Mouse (Mus musculus) intestine, embryonic 16.5 days (tissue): ENCODE results near the gene 1700018B08Rik. TPM values are rescaled to one million over a fixed set of nuclear protein-coding genes. Genes with fewer than 3 reads are reported as not detected.

ENCODE experiments used
- ATAC-seq: fragments of 200-750 bp; cut with Nextera tagmentation; 2 replicates; pipeline ENCODE4 v1.8.0; 2017; ENCODE audit warnings: moderate TSS enrichment, moderate library complexity
- H3K27ac ChIP-seq: fragments of 300-500 bp; sonication (generic); 2 replicates; pipeline ENCODE4 v1.5.1; 2014; ENCODE audit warnings: mild to moderate bottlenecking, low read length
- H3K27me3 ChIP-seq: fragments of 300-500 bp; sonication (generic); replicated peaks from 2 replicates; pipeline ENCODE4 v1.6.1; 2014; ENCODE audit warnings: low read length, control low read depth, mixed read lengths; ENCODE audit not compliant: control insufficient read depth, insufficient read depth
- H3K36me3 ChIP-seq: fragments of 300-500 bp; sonication (generic); 2 replicates; pipeline ENCODE4 v1.6.1; 2014; ENCODE audit warnings: low read length, control low read depth; ENCODE audit not compliant: control insufficient read depth, insufficient read depth
- H3K4me1 ChIP-seq: fragments of 300-500 bp; sonication (generic); 2 replicates; pipeline ENCODE4 v1.6.1; 2014; ENCODE audit warnings: low read length, control low read depth, mixed read lengths; ENCODE audit not compliant: control insufficient read depth, insufficient read depth
- H3K4me2 ChIP-seq: fragments of 300-500 bp; sonication (generic); 2 replicates; pipeline ENCODE4 v1.6.1; 2014; ENCODE audit warnings: low read depth, low read length, control low read depth
- H3K4me3 ChIP-seq: fragments of 300-500 bp; sonication (generic); 2 replicates; pipeline ENCODE4 v1.5.1; 2014; ENCODE audit warnings: mild to moderate bottlenecking, low read length
- H3K9ac ChIP-seq: fragments of 300-500 bp; sonication (generic); 2 replicates; pipeline ENCODE4 v1.6.1; 2014; ENCODE audit warnings: low read depth, low read length
- H3K9me3 ChIP-seq: fragments of 300-500 bp; sonication (generic); 2 replicates; pipeline ENCODE4 v1.6.1; 2016; ENCODE audit warnings: low read length, control low read depth; ENCODE audit not compliant: control insufficient read depth
- WGBS: fragments of 180-500 bp; shearing (Covaris S2); extraction: QIAGEN DNeasy Blood & Tissue Kit; methylation state at CpG from one replicate; pipeline ENCODE4 v1.1.7; 2014; 5-methylcytosine and 5-hydroxymethylcytosine counted together
- polyA plus RNA-seq: library from polyadenylated mRNA; unstranded; fragments of >200 nt; fragmentation: Nextera tagmentation; extraction: Ambion mirVana; gene quantifications from 2 replicates; pipeline ENCODE4 v1.2.1, GENCODE M21; 2015

1700018B08Rik gene
- polyA plus RNA-seq, 1 experiment from 2014 or later, result not detected

DNA sequence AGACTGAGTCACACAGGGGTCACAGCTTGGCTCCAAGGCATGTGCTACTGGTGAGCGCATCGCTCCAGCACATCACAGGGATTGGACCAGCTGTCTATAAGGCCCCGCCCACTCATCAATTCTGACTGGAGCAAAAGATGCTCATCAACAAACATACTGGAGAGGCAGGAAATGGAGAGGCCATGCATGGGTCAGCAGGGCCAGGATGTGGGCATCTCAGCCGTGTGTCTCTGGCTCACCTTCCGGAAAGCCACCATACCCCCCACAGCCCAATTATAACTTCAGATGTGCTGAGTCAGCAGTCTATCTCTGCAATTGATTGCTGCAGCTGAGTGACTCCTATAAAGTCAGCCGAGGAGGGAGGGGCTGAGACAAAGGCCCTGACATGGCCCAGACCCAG is 24.2 kb upstream of the 1700018B08Rik start:
- H3K4me2 ChIP-seq, result no peak overlapping the region
- H3K4me1 ChIP-seq, result peaks cover 8% of the 10 kb centered on the region
- no peaks in the 10 kb centered on the region for H3K9me3 ChIP-seq
- ATAC-seq, result no peak
- no peak overlapping the region for H3K9ac ChIP-seq
- no peak overlapping the region for H3K4me3 ChIP-seq
- peaks cover 4% of the 10 kb centered on the region; the same call in 1 of the 2 replicates for H3K36me3 ChIP-seq
- 65% methylated on average over 6 of the region's 6 CpGs for WGBS
- H3K27ac ChIP-seq, result no peak overlapping the region
- H3K27me3 ChIP-seq, result no peaks in the 10 kb centered on the region

DNA sequence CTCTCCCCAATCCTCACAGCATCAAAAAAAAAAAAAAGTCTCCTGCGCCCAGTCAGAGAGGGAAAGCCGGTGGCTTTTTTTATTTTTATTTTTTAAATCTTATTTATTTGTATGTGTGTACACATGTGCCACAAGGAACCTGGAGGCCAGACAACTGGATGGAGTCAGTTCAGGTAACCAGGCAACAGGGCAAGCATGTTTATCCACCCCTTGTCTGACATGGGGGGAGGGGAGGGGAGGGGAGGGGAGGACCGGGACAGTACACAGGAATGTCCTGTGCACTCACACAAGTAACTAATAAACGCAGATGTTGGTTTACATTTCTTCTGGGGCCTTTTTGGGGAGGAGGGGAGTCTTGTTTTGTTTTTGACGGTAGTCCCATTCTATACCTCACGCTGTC is 19.6 kb upstream of the 1700018B08Rik start:
- Histone ChIP-seq H3K4me2 (no peak overlapping the region), H3K9me3 (no peaks in the 10 kb centered on the region), H3K4me1 (peaks cover 10% of the 10 kb centered on the region), H3K27ac (no peak overlapping the region), H3K36me3 (peaks cover 8% of the 10 kb centered on the region; the same call in 1 of the 2 replicates), H3K4me3 (no peak overlapping the region), H3K27me3 (no peaks in the 10 kb centered on the region), H3K9ac (no peak overlapping the region)
- ATAC-seq, result no peak
- WGBS, result 60% methylated on average over 6 of the region's 6 CpGs

DNA sequence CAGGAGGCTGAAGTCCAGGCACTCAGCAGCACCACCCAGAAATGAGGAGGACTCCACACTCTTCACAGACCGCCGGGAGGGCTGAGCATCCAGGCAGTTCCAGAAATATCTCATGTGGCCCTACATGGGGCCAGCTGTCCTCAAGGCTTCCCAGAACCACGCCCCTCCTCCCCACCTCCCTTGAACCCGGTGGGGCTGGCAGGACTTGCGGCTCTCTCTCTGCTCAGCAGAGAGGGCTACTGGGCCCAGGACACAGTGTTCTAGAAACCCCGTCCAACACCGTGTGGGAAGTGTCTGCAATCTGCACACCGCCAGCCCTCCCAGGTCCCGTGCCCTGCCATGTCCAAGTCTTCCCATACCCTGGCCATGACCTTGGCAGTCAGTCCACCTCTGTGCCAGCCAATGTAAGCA is 18.8 kb upstream of the 1700018B08Rik start:
- H3K4me3 ChIP-seq, result no peak overlapping the region
- H3K27me3 ChIP-seq, result no peaks in the 10 kb centered on the region
- peaks cover 7% of the 10 kb centered on the region for H3K4me1 ChIP-seq
- no peaks in the 10 kb centered on the region for H3K9me3 ChIP-seq
- H3K27ac ChIP-seq, result no peak overlapping the region
- no peak overlapping the region for H3K9ac ChIP-seq
- H3K36me3 ChIP-seq, result peaks cover 14% of the 10 kb centered on the region; the same call in 1 of the 2 replicates
- 67% methylated on average over 9 of the region's 9 CpGs for WGBS
- no peak overlapping the region for H3K4me2 ChIP-seq
- ATAC-seq, result peak; percentile 32; the same call in 1 of the 2 replicates

DNA sequence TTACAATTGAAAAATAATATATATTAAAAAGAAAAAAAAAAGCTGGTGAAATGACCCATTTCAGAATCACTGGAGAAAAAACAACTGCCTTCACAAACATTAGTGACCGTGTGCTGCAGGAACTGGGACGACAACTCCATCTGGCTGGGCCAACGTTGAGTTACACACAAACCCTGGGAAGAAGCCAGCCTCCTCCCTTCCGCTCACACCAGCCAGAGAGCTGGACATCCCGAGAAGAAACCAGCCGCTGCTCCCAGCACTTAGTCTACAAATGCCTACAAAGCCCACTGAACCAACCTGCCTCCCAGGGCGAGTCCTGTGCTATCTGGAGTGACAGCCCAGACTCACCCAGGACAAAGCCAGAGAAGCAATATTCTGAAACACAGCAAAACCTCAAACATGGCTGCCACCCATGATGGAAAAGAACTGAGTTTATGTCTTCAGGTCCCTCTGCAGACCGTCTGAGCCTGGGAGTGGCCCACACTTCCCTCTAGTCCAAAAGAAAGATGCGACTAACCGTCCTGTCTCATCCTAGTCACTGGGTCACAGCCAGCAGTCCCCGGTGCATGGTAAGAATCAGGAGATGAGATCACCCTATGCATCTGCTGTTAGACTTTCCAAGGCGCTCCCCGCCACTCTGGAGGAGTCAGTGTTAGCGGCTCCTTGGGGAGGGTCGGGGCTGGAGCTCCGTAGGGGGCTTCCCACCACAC is 17.7 kb upstream of the 1700018B08Rik start:
- H3K4me3 ChIP-seq, result no peak overlapping the region
- no peak overlapping the region for H3K9ac ChIP-seq
- WGBS, result 79% methylated on average over 16 of the region's 16 CpGs
- no peak overlapping the region for H3K4me2 ChIP-seq
- H3K27me3 ChIP-seq, result no peaks in the 10 kb centered on the region
- ATAC-seq, result no peak
- no peaks in the 10 kb centered on the region for H3K9me3 ChIP-seq
- H3K4me1 ChIP-seq, result peaks cover 7% of the 10 kb centered on the region
- no peak overlapping the region for H3K27ac ChIP-seq
- H3K36me3 ChIP-seq, result peaks cover 14% of the 10 kb centered on the region; the same call in 1 of the 2 replicates

DNA sequence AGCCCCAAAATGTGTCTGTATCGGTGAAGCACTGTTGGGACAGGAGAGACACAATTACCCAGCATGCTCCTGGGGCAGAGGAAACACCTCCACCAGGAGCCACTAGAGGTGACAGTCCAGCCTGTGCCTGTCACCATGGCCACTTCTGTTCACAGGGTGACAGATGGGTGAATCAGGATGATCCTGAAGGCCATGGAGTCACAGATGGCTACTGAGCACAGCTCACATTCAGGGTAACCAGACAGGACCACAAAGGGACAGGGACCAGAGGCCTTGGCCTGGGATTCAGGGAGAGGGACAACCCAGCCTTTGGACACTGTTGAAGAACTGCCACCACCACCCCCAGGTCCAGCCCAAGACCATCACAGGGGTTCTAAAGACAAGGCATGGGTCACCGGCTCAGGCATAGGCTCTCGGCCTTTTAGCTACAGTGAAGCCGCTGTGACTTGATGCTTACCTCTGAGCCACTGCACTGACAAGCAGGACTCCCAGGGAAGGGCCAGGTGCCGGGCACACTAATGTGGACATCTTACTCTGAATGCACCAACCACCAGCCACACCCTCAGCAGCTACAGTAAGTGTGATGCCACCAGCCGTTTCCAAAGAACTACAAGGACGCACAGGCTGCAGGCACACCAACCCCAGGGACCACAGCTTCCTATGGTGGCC is 16.4 kb upstream of the 1700018B08Rik start:
- H3K4me3 ChIP-seq, result no peak overlapping the region
- no peaks in the 10 kb centered on the region for H3K27me3 ChIP-seq
- H3K4me2 ChIP-seq, result no peak overlapping the region
- WGBS, result 91% methylated on average over 7 of the region's 7 CpGs
- peaks cover 7% of the 10 kb centered on the region for H3K4me1 ChIP-seq
- no peaks in the 10 kb centered on the region for H3K9me3 ChIP-seq
- no peak overlapping the region for H3K9ac ChIP-seq
- H3K36me3 ChIP-seq, result peaks cover 10% of the 10 kb centered on the region; the same call in 1 of the 2 replicates
- ATAC-seq, result no peak
- no peak overlapping the region for H3K27ac ChIP-seq

DNA sequence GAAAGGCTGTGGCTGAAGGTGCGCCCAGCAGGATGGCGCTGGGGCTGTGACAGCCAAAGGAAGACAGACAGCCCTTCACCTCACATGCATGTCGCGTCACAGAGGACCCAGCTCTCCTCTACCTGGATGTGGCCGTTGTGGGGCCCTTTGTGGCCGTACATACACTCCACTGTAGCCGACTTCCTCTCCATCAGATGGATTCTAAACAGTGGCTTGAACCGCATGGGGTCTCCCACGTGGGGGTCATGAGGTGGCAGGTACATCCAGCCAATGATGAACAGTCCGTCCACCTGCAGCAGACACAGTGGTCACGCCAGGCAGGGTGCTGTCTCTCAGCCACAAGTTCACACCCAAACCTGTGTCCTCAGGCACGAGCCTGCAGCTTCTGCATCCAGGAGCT is 15.7 kb upstream of the 1700018B08Rik start:
- 88% methylated on average over 12 of the region's 12 CpGs for WGBS
- Histone ChIP-seq H3K4me3 (no peak overlapping the region), H3K4me1 (peaks cover 7% of the 10 kb centered on the region)

DNA sequence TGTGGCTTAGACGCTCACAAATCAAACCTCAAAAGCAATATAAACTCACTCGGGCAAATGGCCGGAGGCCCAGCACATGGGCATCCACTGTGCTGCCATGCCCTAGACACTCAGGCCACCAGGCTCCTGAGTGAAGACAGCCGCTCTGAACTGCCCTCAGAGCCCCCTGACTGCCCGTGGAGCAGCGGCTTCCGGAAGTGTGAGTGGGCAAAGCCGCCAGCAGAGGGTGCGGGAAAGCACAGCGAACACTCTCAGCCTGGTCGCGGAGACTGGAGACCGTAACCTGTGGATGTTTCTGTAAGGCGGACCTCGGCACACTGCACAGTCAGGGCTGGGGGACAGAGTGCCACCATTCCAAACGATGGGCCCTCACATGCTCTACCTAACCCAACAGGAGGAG is 14.4 kb upstream of the 1700018B08Rik start:
- WGBS, result 89% methylated on average over 16 of the region's 16 CpGs

More for the DNA sequence above, 15.7 kb upstream of the 1700018B08Rik start:
- Histone ChIP-seq H3K36me3 (peaks cover 14% of the 10 kb centered on the region; the same call in 1 of the 2 replicates), H3K9me3 (no peaks in the 10 kb centered on the region), H3K4me2 (no peak overlapping the region), H3K9ac (no peak overlapping the region), H3K27me3 (no peaks in the 10 kb centered on the region), H3K27ac (no peak overlapping the region)
- no peak for ATAC-seq

DNA sequence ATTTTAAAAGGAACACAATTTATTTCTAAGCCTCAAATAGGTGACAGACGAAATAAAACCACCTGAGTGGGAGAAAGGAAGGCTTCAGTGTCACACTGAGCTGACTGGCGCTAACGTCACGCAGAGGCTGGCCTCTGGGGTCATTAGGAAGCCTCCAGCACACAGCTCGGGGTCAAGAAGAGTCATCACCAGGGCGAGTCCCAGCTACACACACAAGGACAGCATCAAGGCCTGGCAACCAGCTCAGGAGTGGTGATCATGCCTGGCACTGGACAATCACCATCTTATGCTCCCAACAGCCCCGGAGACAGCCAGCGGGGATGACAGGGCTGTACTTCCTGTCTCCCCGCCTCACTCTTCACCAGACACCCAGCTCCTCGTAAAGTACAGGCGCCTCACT is 13.6 kb upstream of the 1700018B08Rik start:
- Histone ChIP-seq H3K4me1 (peaks cover 1% of the 10 kb centered on the region; the same call in 1 of the 2 replicates), H3K27me3 (no peaks in the 10 kb centered on the region), H3K36me3 (peaks cover 28% of the 10 kb centered on the region; the same call in 1 of the 2 replicates), H3K27ac (no peak overlapping the region), H3K4me3 (no peak overlapping the region), H3K9me3 (no peaks in the 10 kb centered on the region), H3K4me2 (no peak overlapping the region), H3K9ac (no peak overlapping the region)
- 82% methylated on average over 11 of the region's 11 CpGs for WGBS
- ATAC-seq, result no peak

More for the DNA sequence above, 14.4 kb upstream of the 1700018B08Rik start:
- Histone ChIP-seq H3K27me3 (no peaks in the 10 kb centered on the region), H3K4me3 (no peak overlapping the region), H3K27ac (no peak overlapping the region), H3K36me3 (peaks cover 22% of the 10 kb centered on the region; the same call in 1 of the 2 replicates), H3K9me3 (no peaks in the 10 kb centered on the region), H3K4me2 (no peak overlapping the region), H3K4me1 (peaks cover 7% of the 10 kb centered on the region), H3K9ac (no peak overlapping the region)
- no peak for ATAC-seq

DNA sequence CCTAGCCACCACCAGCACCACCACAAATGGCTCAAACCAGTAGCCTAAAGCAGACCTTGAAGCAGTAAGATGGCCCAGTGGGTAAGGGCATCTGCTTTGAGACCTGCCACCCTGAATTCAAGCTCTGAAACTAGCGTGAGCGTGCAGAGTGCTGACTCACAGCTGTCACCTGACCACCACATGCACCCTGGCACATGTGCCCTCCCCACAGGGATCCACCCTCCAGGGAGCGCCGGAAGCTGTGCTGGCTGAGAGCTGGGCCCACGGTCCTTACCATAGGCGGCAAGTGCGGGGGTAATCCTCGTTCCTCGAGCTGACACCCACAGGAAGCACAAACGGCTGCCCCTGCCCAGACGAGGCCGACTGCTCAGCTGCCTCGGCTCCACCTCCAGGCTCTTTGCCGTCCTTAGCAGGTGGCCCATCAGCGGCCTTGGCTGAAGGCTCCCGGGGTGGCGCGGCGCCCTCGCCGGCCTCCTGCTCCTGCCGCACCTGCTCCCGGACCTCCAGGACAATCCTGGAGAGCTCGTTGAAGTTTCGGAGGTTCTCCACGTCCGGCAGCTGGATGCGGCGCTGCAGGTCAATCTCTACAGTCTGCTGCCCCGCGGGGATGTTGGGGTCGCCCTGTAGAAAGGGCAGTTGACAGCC is 9.8 kb upstream of the 1700018B08Rik start:
- Histone ChIP-seq H3K4me1 (no peaks in the 10 kb centered on the region), H3K9me3 (no peaks in the 10 kb centered on the region), H3K27ac (no peak overlapping the region), H3K4me3 (no peak overlapping the region), H3K27me3 (no peaks in the 10 kb centered on the region), H3K4me2 (no peak overlapping the region), H3K9ac (no peak overlapping the region), H3K36me3 (peaks cover 32% of the 10 kb centered on the region; the same call in 1 of the 2 replicates)
- 94% methylated on average over 32 of the region's 32 CpGs for WGBS
- no peak for ATAC-seq
